Comparison of ENCODE assay signal across 7 mouse cellular contexts in the genomic region with DNA sequence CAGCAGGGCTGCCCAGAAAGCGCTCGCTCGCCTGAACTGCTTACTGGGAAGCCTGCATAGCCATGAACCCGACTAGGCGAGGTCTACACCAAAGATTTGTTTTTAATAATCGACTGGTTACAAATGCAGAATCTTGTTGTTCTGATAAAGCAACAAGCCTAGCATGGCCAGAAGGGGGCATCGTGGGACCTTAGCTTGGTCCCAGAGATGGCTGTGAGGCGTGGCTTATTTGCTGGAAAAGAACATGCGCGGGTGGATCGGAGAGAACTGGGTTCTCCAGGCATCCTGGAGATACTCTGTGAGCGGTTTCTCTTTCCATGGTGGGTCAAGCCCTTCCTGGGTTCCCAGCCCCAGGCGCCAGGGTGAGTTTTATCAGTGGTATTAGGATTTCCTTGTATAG. TPM values are rescaled to one million over a fixed set of nuclear protein-coding genes. Genes with fewer than 3 reads are reported as not detected.
DNase-seq lines count a peak whose midpoint lies in the region; ATAC-seq lines count a peak whose summit lies in the region.

No protein-coding gene starts in this region.

- H3K9me3 ChIP-seq in stomach, embryonic 15.5 days = no peaks in the 10 kb centered on the region

- peak overlapping the region; percentile 17; the same call in 1 of the 2 replicates for H3K4me2 ChIP-seq in stomach, embryonic 15.5 days

- DNase-seq in urinary bladder, postnatal 25 days (ENCODE audit: low spot score) = peak; percentile 38
- no peak for DNase-seq in urinary bladder, postnatal 10 days (ENCODE audit: low spot score)
- peak; percentile 20 for DNase-seq in cerebellum, adult 8-10 months
- DNase-seq in frontal cortex, postnatal 25 days (ENCODE audit: low spot score in 2 of 2) = peak; percentile 42 to 58
- DNase-seq in kidney, postnatal 14 days = peak; percentile 40
- peak; percentile 59 for DNase-seq in lung, postnatal 36 days

- H3K36me3 ChIP-seq in stomach, embryonic 15.5 days = no peaks in the 10 kb centered on the region

- H3K27me3 ChIP-seq in stomach, embryonic 15.5 days (replicated peaks) = no peaks in the 10 kb centered on the region

- H3K4me1 ChIP-seq in stomach, embryonic 15.5 days = no peaks in the 10 kb centered on the region

- no peak overlapping the region for H3K27ac ChIP-seq in stomach, embryonic 15.5 days

- WGBS in stomach, embryonic 15.5 days = 35% methylated on average over 13 of the region's 13 CpGs

- ATAC-seq in stomach, embryonic 15.5 days (ENCODE audit: insufficient read depth, low FRiP score, low read depth) = no peak

- no peak overlapping the region for H3K9ac ChIP-seq in stomach, embryonic 15.5 days

- no peak overlapping the region for H3K4me3 ChIP-seq in stomach, embryonic 15.5 days (replicated peaks)

RNA-seq across cellular contexts. Expression of gene Mobp, which starts 35.0 kb away (rescaled TPM):
- 0.17 and 0.51 TPM in 2 replicates for polyA plus RNA-seq in stomach, embryonic 15.5 days (2015; fragmentation: Nextera tagmentation; extraction: Ambion mirVana)

RNA-seq across cellular contexts. Expression of gene Rpsa, which starts 57.0 kb away (rescaled TPM):
- polyA plus RNA-seq in stomach, embryonic 15.5 days (2015; fragmentation: Nextera tagmentation; extraction: Ambion mirVana) = 1,300 and 1,322 TPM in 2 replicates
